Mouse (Mus musculus) olfactory bulb, adult 2 months (tissue): ENCODE results near the gene Scgb1a1.

ENCODE experiments used
- CTCF ChIP-seq: fragments of 200-500 bp; IDR thresholded peaks from 2 replicates; pipeline ENCODE4 v1.5.1; 2012; ENCODE audit warnings: low read depth, mild to moderate bottlenecking, low read length, moderate library complexity; ENCODE audit not compliant: insufficient read depth
- POLR2A ChIP-seq: fragments of 200-500 bp; IDR thresholded peaks from 2 replicates; pipeline ENCODE4 v1.6.1; 2012; ENCODE audit warnings: mild to moderate bottlenecking, low read depth, low read length, moderate library complexity; ENCODE audit not compliant: insufficient read depth

GRCm38 (mm10) chr19:9058944-9059343 is 28.8 kb downstream of the Scgb1a1 start:
- TF ChIP-seq CTCF (no peak), POLR2A (no peak)
